In genomic region chr8:88320134-88320533, GRCm38 (mm10) we compare ENCODE assay signal across 17 mouse cellular contexts.
"Had no signal": no experiment of that assay in that cellular context is flagged by ENCODE, and none has a peak within 500 bp of the region (broad histone marks: within the 10 kb centered on the region; RNA-seq: fewer than 3 reads in every experiment).

No protein-coding gene starts in this region.

- DNase-seq: kidney, adult 2 months; kidney, postnatal 25 days; layer of hippocampus, adult 9-11 months; lung, adult 18-20 months; lung, postnatal 10 days; midbrain, embryonic 14.5 days; right cerebral cortex, adult 18-20 months; right cerebral cortex, postnatal 14 days; right cerebral cortex, postnatal 4 days; thymus, adult 18-20 months; thymus, postnatal 14 days had no signal

- H3K4me2 ChIP-seq: liver, embryonic 15.5 days; lung, embryonic 15.5 days; midbrain, embryonic 11.5 days; neural tube, embryonic 12.5 days; neural tube, embryonic 15.5 days had no signal

- H3K4me3 ChIP-seq: layer of hippocampus, adult 2 months; liver, embryonic 15.5 days; lung, embryonic 15.5 days; neural tube, embryonic 12.5 days; neural tube, embryonic 15.5 days had no signal

- H3K27me3 ChIP-seq: liver, embryonic 15.5 days; lung, embryonic 15.5 days; neural tube, embryonic 12.5 days; neural tube, embryonic 15.5 days had no signal
